Mouse (Mus musculus): ENCODE measurements around the gene Nvl. TPM values are rescaled to one million over a fixed set of nuclear protein-coding genes. Genes with fewer than 3 reads are reported as not detected.

The Nvl gene
- total RNA-seq, 2 experiments from 2014 or later, result 7.2 to 8.1 TPM

DNA sequence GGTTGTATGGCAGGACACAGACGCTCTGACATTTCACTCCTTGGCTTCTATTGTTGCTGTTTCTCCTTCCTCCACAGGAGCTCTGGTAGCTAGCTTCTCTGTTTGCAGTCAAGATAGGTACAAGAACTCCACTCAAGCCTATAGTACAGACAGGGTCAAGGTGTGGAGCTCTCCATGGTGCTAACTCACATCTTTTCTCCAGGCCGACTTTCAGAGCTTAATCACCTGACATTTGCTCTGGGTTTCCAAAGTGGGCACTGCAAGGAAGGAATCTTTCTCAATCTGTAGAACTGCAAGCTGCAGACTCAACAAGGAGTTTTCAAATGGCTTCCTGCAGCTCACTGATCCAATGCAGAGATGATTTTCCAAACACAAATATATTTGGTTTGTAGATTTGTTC is 60.0 kb downstream of the Nvl start:
- no peak for DNase-seq (ENCODE audit: low spot score)
- intact Hi-C loops (cut with DNase I), result no loop called here

DNA sequence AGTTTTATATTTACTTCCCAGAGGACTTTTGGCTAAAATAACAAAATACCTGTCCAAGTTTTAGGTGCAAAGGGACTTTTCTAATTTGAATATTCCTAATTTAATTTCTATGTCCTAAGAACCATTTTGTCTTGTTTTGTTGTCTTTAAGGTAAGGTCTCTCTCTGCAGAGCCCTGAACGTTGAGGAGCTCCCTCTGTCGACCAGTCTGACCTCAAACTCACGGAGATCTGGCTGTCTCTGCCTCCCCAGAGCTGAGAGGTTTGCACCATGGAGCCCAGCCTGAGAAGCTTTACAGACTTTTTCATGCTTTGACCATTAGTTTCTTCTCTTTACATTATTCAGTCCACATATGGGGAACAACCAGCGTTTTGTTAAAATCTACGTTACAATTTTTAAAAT is 70.9 kb downstream of the Nvl start:
- intact Hi-C loops (cut with DNase I), result no loop called here
- no peak for DNase-seq (ENCODE audit: low spot score)

DNA sequence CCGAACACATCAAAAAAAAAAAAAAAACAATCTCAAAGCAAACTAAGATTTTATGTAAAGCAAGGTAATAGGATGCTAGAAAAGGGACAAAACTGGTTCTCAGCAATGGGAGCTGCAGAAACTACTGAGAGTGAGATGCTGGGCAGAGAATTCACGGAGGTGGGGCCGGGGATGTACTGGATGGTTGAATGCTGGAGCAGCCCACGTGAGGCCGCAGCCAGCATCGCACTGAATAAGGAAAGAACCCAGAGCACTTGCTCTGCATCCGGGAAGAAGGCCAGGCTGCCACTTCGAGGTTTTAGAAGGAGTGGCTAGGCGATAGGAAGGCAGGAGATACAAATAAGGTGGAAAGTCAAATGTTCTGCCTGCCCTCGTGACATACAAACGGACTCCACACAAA is 74.3 kb downstream of the Nvl start:
- intact Hi-C loops (cut with DNase I), result no loop called here
- no peak for DNase-seq (ENCODE audit: low spot score)

DNA sequence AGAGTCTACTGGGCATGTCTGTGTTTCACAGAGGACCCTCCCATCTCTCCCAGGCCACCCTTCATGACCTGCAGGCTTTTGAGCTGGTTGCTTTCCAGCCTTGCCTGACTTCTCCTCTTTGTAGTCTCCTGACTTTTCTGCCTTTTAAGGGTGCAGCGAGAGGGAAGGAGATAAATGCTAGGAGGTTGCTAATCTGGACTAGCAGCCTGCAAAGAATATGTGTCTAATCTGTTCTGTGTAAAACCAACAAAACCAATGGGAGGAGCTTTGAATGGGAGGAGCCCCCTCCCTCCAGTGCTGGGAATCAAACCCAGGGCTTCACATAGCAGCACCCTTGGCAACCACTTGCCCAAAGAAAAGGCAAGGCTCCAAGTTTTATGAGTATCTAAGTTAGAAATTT is 75.7 kb downstream of the Nvl start:
- intact Hi-C loops (cut with DNase I), result no loop called here

DNA sequence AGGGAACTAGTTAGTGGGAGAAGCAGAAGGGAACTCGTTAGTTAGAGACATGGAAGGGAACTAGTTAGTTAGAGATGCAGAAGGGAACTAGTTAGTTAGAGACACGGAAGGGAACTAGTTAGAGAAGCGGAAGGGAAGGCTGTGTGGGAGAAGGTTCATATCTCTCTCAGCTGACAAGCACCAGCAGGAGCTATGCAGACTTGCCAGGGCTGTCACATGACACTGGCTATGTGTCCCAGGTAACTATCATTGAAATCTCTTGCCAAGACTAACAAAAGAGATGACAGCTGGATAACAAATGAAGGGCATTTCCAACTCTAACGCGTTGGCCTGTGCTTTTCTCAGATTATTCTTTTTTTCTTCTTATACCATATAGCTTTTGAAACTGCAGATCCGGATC is 79.4 kb downstream of the Nvl start:
- intact Hi-C loops (cut with DNase I), result no loop called here
- DNase-seq (ENCODE audit: low spot score), result no peak

More for the DNA sequence above, 75.7 kb downstream of the Nvl start:
- no peak for DNase-seq (ENCODE audit: low spot score)

DNA sequence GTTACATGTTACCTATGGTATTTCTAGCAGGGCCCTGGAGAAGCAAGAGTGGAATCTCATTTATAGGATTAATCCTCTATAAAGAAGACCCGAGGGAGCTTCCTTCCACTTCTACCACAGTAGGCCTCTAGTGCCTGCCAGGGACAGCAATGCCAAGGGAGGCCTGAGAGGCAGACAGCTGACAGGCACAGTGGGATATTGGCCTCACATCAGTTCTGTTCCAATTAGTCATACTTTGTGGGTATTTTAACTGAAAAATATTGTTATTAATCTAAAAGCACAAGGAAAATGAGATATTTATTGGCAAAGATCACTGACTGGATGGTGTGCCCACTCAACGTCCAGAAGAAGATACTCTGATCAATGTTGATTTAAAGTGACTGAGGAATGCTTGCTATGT is 80.0 kb downstream of the Nvl start:
- intact Hi-C loops (cut with DNase I), result no loop called here
- DNase-seq (ENCODE audit: low spot score), result no peak

DNA sequence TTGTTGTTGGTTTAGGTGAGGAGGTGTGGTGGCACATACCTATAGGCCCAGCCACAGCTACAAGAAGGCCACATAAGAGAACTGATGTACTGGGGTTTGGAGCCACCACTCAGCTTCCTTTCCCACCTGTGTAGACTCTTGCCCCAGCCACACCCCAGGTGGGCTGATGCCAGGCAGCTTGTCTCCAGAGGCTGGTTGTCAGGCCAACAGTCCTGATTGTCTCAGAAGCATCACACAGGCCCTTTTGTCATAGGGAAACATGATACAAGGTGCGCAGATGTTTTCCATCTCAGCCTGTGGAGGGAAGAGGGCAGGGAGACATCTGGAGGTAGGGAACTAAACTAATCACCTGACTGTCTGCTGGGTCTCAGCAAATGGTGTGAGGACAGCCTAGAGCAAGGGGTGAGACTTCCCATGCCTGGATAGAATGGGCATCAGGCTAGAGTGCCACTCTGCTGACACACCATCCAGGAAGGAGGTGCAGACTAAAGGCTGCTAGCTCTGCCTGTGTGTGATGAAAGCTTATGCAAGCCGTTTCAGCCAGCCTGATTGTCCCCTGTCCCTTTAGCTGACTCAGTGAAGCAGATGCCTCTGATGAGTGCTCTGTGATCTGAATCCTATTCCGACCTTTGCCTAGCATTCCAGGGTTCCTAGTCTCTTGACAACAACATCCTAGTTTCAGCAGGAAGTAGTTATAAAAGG is 82.1 kb downstream of the Nvl start:
- intact Hi-C loops (cut with DNase I), result no loop called here
- no peak for DNase-seq (ENCODE audit: low spot score)

DNA sequence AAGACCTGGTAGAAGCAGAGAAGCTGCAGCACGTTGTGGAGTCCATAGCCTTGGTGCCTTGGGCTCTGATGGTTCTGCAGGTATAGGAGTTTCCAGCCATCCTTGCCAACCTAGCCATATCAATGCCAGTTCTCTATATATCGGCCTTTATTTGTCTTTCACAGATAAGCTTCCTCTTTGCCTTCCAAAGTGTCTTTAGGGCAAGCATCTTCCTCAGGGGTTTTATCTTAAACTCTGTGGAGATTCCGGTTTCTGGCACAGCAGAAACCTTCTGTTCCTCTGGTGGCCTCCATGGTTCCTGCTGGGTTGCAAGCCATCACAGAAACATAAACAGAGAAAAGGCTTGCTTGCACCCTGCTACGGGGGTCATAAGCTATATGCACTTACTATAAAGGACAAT is 91.1 kb downstream of the Nvl start:
- no peak for DNase-seq (ENCODE audit: low spot score)
- intact Hi-C loops (cut with DNase I), result no loop called here

DNA sequence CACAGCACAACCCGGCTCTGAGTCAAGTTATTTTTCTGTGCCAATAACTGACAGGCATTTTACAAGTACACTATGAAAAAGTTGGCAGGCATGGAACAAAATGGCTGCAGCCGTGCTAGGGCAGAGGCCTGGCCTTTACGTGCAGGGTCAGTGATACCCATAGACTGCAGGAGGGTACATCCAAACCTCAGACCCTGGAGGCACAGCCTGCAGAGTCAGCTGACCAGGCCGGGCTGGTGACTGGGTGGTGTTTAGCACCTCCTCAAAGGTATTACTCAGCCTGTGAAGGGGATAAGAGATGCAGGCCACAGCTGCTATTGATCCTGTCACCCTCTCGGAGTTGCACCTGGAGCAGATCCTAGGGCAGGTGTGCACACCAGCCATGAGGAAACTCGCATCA is 93.1 kb downstream of the Nvl start, which contains the start of gene 9130409I23Rik:
Gene 9130409I23Rik (plus strand): TSS at position 301 of the 400 bp plus-strand sequence.
- intact Hi-C loops (cut with DNase I), result no loop called here
- DNase-seq (ENCODE audit: low spot score), result no peak

DNA sequence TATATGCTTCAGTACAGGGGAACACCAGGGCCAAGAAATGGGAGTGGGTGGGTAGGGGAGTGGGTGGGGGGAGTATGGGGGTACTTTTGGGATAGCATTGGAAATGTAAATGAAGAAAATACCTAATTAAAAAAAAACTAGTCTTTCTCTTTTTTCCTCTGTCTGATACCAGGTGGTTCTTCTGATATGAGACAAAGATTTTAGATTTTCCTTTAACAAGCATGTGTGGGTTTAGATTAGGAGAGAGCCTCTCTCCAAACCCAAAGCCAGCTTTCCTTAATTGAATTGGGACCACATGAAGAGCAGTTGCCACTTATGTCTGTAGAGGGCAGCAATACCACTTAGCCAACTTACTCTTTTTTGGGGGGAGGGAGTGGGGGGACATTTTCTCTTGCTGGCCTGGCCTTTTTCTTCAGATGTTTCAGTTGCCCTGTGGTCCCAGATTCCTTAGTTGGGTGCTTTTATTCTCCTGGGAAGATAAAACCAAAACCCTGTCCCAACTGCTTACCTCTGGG is 94.6 kb downstream of the Nvl start:
- DNase-seq (ENCODE audit: low spot score), result no peak
- intact Hi-C loops (cut with DNase I), result no loop called here

DNA sequence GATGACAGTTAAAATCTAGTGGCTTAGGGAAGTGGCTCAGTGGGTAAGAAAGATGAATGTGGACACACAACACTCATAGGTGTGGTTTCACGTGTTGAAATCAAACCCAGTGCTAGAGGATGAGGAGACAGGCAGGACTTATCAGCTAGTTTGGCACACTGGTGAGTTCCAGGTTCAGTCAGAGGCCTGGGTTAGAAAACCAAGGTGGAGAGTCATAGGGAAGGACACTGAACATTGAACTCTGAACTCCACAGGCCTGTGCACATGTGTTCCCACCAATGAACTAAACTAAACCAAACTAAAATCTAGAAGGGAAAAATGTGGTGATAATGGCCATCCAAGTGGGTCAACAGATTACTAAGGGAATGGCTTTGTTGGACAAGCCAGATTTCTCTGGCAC is 96.5 kb downstream of the Nvl start:
- intact Hi-C loops (cut with DNase I), result no loop called here
- DNase-seq (ENCODE audit: low spot score), result no peak

DNA sequence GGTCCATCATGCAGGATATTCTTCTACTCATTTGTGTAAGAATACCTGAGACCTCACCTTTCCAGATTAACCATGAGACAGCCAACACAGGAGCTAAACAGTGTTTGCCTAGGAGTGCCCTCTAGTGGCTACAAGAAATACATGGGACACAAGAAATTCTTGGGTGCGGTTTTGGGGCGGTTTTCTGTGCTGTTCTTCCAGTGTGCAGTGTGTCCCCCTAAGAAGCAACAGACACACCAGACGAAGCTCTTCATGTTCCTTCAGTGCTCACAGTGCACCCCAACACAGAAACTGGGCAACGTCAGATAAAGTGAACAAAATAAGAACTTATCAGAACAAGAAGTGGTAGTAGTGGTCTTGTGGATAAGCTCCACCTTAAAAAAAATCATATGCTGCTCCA is 104.4 kb downstream of the Nvl start:
- intact Hi-C loops (cut with DNase I), result loop anchor here (1.0 kb wide), 2 partner anchors 47 to 51 kb away; no protein-coding TSS in a partner anchor
- no peak for DNase-seq (ENCODE audit: low spot score)

DNA sequence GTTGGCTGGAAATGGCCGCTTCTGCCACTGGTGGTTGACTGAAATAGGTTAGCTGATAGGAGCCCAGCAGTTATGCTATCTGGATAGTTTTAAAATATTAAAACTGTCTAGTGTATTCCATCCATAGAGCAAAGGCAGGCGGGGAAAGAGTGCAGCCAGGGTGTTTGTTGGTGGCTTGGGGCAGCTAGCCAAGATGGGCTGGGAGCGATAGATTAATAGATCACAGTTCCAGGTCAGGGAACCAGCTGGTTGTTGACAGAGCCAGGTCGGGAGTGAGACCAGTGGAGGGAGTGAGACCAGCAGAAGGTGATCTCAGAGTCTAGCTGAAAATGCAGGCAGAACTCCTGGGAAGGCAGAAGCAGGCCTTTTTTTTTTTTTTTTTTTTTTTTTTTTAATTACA is 106.4 kb downstream of the Nvl start:
- intact Hi-C loops (cut with DNase I), result no loop called here
- DNase-seq (ENCODE audit: low spot score), result no peak

Other genes starting within 250 kb of the Nvl start
- 10 to 100 TPM; 13.0 to 13.8 TPM for gene Pycr2, start 239.9 kb downstream of the Nvl start, total RNA-seq (2021)
- under 1 TPM; 0.17 to 0.94 TPM for gene Lefty1, start 209.2 kb downstream of the Nvl start, total RNA-seq (2021)
- 10 to 100 TPM; 15.1 to 16.3 TPM for gene Tmem63a, start 201.9 kb downstream of the Nvl start, total RNA-seq (2021)
- 10 to 100 TPM; 22.5 to 40.8 TPM for gene Ephx1, start 123.3 kb downstream of the Nvl start, total RNA-seq (2021)
- not detected for gene 9130409I23Rik, start 93.0 kb downstream of the Nvl start, total RNA-seq (2021)
- gene Cnih4, start 489 bp upstream of the Nvl start, total RNA-seq (2021), result 10 to 100 TPM; 49.7 to 53.1 TPM
- 100 to 1,000 TPM in 1 of 2 experiments, 10 to 100 TPM in 1; 96.0 to 103 TPM for gene Wdr26, start 67.8 kb upstream of the Nvl start, total RNA-seq (2021)
- not detected for gene Cnih3, start 208.4 kb upstream of the Nvl start, total RNA-seq (2021)